Mouse (Mus musculus) heart, adult 2 months (tissue): ENCODE measurements at regions not wholly inside any gene's neighbourhood (a gene's known extent, or its start where the extent isn't known, plus 50 kb on each side); places are given as distances from the start of the nearest gene placed in this dataset.

Source experiments
- EP300 ChIP-seq: fragments of 200-500 bp; IDR thresholded peaks from 2 replicates; pipeline ENCODE4 v1.6.1; 2011; ENCODE audit warnings: low read depth, low read length, control low read depth; ENCODE audit not compliant: insufficient read depth
- POLR2A ChIP-seq: fragments of 200-500 bp; IDR thresholded peaks from 2 replicates; pipeline ENCODE4 v1.6.1; 2011; ENCODE audit warnings: mild to moderate bottlenecking, low read depth, low read length, control low read depth; ENCODE audit not compliant: insufficient read depth

GRCm38 (mm10) chr9:41741500-41741899 lies 382.6 kb downstream of the Sorl1 start:
- TF ChIP-seq POLR2A (no peak), EP300 (no peak)
